Mouse (Mus musculus) CH12.LX (cell line): ENCODE results near the gene BC003965. TPM values are rescaled to one million over a fixed set of nuclear protein-coding genes. Genes with fewer than 3 reads are reported as not detected.

Source experiments
- DNase-seq: peaks from one replicate; pipeline ENCODE4 v3.0.0-alpha.2; 2013; ENCODE audit errors: extremely low read depth
- H3K27ac ChIP-seq: 2 replicates; pipeline ENCODE4 v1.5.1; 2012; ENCODE audit warnings: low read depth, mild to moderate bottlenecking, control low read depth, moderate library complexity; ENCODE audit not compliant: insufficient read depth
- H3K27me3 ChIP-seq: replicated peaks from 2 replicates; pipeline ENCODE3; 2012; ENCODE audit warnings: inconsistent platforms
- H3K36me3 ChIP-seq, 2 experiments: replicated peaks in 1 of 2; 2 replicates each; pipeline versions ENCODE3 to v1.6.1; 2012; ENCODE audit warnings: inconsistent platforms in 1 of 2, low read length in 1 of 2, mild to moderate bottlenecking in 1 of 2, mixed read lengths in 1 of 2, moderate library complexity in 1 of 2; ENCODE audit not compliant: control insufficient read depth in 1 of 2, insufficient read depth in 1 of 2
- H3K4me1 ChIP-seq, 2 experiments: 2 replicates each; pipeline ENCODE4 v1.6.1; 2012; ENCODE audit warnings: inconsistent platforms in 1 of 2, moderate library complexity in 1 of 2; ENCODE audit not compliant: insufficient read depth in 2 of 2, control insufficient read depth in 1 of 2
- H3K4me2 ChIP-seq: 2 replicates; pipeline ENCODE4 v1.6.1; 2012; ENCODE audit warnings: low read depth, mild to moderate bottlenecking, control low read depth; ENCODE audit not compliant: poor library complexity, insufficient read depth, severe bottlenecking
- H3K4me3 ChIP-seq, 3 experiments: fragments of 150-350 bp in 1 of 3; sonication (generic) in 1 of 3; replicated peaks in 1 of 3; 2 replicates each; pipeline versions ENCODE3 to v1.5.1; 2011 to 2012; ENCODE audit warnings: low read depth in 2 of 3, low read length in 2 of 3, mild to moderate bottlenecking in 2 of 3, moderate library complexity in 2 of 3, control low read depth in 1 of 3, improper control_type of control experiment in 1 of 3, inconsistent platforms in 1 of 3, mixed read lengths in 1 of 3; ENCODE audit not compliant: poor library complexity in 1 of 3
- H3K79me2 ChIP-seq: replicated peaks from 2 replicates; pipeline ENCODE4 v1.6.1; 2012; ENCODE audit warnings: mild to moderate bottlenecking, moderate library complexity; ENCODE audit not compliant: control insufficient read depth, poor library complexity, insufficient read depth, severe bottlenecking; ENCODE audit errors: extremely low read depth
- H3K9ac ChIP-seq: 2 replicates; pipeline ENCODE4 v1.6.1; 2012; ENCODE audit warnings: low read depth, mild to moderate bottlenecking, control low read depth, moderate library complexity; ENCODE audit not compliant: insufficient read depth
- H3K9me3 ChIP-seq: replicated peaks from 2 replicates; pipeline ENCODE3; 2012; ENCODE audit warnings: low read length, inconsistent platforms, mixed read lengths
- CHD1 ChIP-seq: IDR thresholded peaks from 2 replicates; pipeline ENCODE4 v1.6.1; 2012; ENCODE audit warnings: low read depth, low read length, improper control_type of control experiment, inconsistent platforms
- ELF1 ChIP-seq: IDR thresholded peaks from 2 replicates; pipeline ENCODE4 v1.6.1; 2014; ENCODE audit warnings: low read depth, mild to moderate bottlenecking, inconsistent platforms, low read length, improper control_type of control experiment
- IRF4 ChIP-seq: IDR thresholded peaks from 2 replicates; pipeline ENCODE4 v1.6.1; 2014; ENCODE audit warnings: low read depth, mild to moderate bottlenecking, inconsistent platforms, low read length, improper control_type of control experiment
- KAT2A ChIP-seq: IDR thresholded peaks from 2 replicates; pipeline ENCODE4 v1.6.1; 2012; ENCODE audit warnings: low read length, improper control_type of control experiment, inconsistent platforms; ENCODE audit not compliant: insufficient replicate concordance
- MAFK ChIP-seq: IDR thresholded peaks from 2 replicates; pipeline ENCODE4 v1.6.1; 2011; ENCODE audit warnings: low read length, improper control_type of control experiment; ENCODE audit not compliant: insufficient replicate concordance
- NRF1 ChIP-seq: IDR thresholded peaks from 2 replicates; pipeline ENCODE4 v1.6.1; 2014; ENCODE audit warnings: low read depth, mild to moderate bottlenecking, inconsistent platforms, low read length, improper control_type of control experiment, moderate library complexity
- PAX5 ChIP-seq: IDR thresholded peaks from 2 replicates; pipeline ENCODE4 v1.6.1; 2012; ENCODE audit warnings: low read length, inconsistent platforms, mixed read lengths
- POLR2A ChIP-seq: IDR thresholded peaks from 2 replicates; pipeline ENCODE4 v1.6.1; 2011; ENCODE audit warnings: low read depth, mild to moderate bottlenecking, improper control_type of control experiment, low read length
- POLR2AphosphoS2 ChIP-seq: IDR thresholded peaks from 2 replicates; pipeline ENCODE4 v1.6.1; 2011; ENCODE audit warnings: low read depth, low read length, improper control_type of control experiment
- RAD21 ChIP-seq: IDR thresholded peaks from 2 replicates; pipeline ENCODE4 v1.6.1; 2011; ENCODE audit warnings: low read depth, mild to moderate bottlenecking, low read length, improper control_type of control experiment, moderate library complexity
- SIN3A ChIP-seq: IDR thresholded peaks from 2 replicates; pipeline ENCODE4 v1.6.1; 2012; ENCODE audit warnings: low read length, improper control_type of control experiment, inconsistent platforms
- SMC3 ChIP-seq: IDR thresholded peaks from 2 replicates; pipeline ENCODE4 v1.6.1; 2011; ENCODE audit warnings: low read depth, low read length, improper control_type of control experiment
- TBP ChIP-seq: conservative IDR thresholded peaks from 2 replicates; pipeline ENCODE4 v1.6.1; 2011; ENCODE audit warnings: low read depth, low read length, improper control_type of control experiment
- USF1 ChIP-seq: IDR thresholded peaks from 2 replicates; pipeline ENCODE4 v1.6.1; 2014; ENCODE audit warnings: low read depth, mild to moderate bottlenecking, inconsistent platforms, low read length, improper control_type of control experiment
- USF2 ChIP-seq: conservative IDR thresholded peaks from 2 replicates; pipeline ENCODE4 v1.6.1; 2011; ENCODE audit warnings: low read depth, low read length, improper control_type of control experiment
- ZMIZ1 ChIP-seq: IDR thresholded peaks from 2 replicates; pipeline ENCODE4 v1.6.1; 2012; ENCODE audit warnings: low read depth, mild to moderate bottlenecking, inconsistent platforms, low read length, improper control_type of control experiment
- dilution Hi-C: fragments of 300-500 bp; cut with MboI; formaldehyde crosslinking; loops from 2 replicates; pipeline ENCODE4 v1.14.3; 2020; ENCODE audit warnings: low sequenced_read_pairs; ENCODE audit not compliant: extremely low pct_unique_long_range_greater_than_20kb, extremely low pct_ligation_motif_present
- in situ Hi-C: fragments of 300-500 bp; cut with MboI; formaldehyde crosslinking; loops from 3 replicates; pipeline ENCODE4 v1.14.3; 2019; ENCODE audit warnings: low sequenced_read_pairs, low pct_ligation_motif_present, low pct_unique_long_range_greater_than_20kb, mixed read lengths
- polyA plus RNA-seq: library from polyadenylated mRNA; unstranded; fragments of >175 nt; gene quantifications from 2 replicates; pipeline ENCODE4 v1.2.1, GENCODE M21; 2012; ENCODE audit warnings: low read depth; ENCODE audit not compliant: insufficient read length
- total RNA-seq, 2 experiments: library from RNA; depleted of rRNA; stranded (reverse); fragments of 300-350 nt in 1 of 2; fragments of >200 nt in 1 of 2; gene quantifications; 2 replicates each; pipeline ENCODE4 v1.2.3; 2012 to 2014

BC003965 gene
- total and polyA plus RNA-seq, 3 experiments: 18.7 to 24.9 (median 24.7) TPM

DNA sequence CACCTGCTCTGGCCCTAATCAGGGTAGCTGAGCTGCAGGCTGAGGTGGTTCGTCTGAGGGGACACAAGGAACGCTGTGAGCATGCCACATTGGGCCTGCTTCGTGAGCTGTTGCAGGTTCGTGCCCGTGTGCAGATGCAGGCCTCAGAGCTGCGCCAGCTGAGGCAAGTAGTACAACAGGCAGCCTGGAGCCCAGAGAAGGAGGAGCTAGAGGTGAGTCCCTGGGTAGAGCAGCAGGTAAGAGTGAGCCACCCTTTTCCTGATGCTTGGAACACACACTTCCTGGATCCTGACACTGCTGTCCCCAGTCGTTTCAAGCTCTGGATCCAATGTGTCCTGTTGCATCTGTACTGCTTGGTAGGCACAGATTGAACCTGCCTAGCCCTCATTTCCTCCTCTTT, 21.0 kb upstream of the BC003965 start:
- DNase-seq: no peak
- Histone ChIP-seq H3K79me2 (no peaks in the 10 kb centered on the region), H3K9me3 (no peaks in the 10 kb centered on the region), H3K27me3 (peaks cover 27% of the 10 kb centered on the region), H3K4me2 (no peak overlapping the region), H3K9ac (no peak overlapping the region), H3K4me1 (no peaks in the 10 kb centered on the region), H3K4me3 (no peak overlapping the region), H3K36me3 (peaks cover 23 to 46% of the 10 kb centered on the region in 2 experiments), H3K27ac (no peak overlapping the region)
- no peak for TF ChIP-seq POLR2AphosphoS2
- no peak for TF ChIP-seq PAX5
- no peak for TF ChIP-seq USF2
- TF ChIP-seq IRF4: no peak
- TF ChIP-seq USF1: no peak
- no peak for TF ChIP-seq POLR2A
- TF ChIP-seq KAT2A: no peak
- no peak for TF ChIP-seq SMC3
- in situ Hi-C loops: no loop called here
- dilution Hi-C loops: no loop called here

DNA sequence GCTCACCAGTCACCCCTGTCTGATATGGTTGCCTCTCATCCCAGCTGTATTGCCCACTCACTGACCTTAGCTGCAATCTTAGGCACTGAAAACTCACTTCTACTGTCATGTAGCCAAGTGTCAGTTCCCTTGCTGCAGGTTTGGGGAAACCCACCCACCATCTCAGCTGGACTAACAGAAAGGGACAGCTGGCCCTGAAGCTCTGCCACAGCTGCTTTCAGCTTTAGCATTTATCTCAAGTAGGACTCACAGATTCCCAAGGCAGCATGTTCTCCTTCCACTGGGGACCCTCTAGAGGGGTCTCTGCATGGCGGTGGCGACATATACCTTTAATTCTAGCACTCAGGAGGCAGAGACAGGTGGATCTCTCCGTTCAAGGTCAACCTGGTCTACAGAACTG, 19.6 kb upstream of the BC003965 start:
- Histone ChIP-seq H3K79me2 (no peaks in the 10 kb centered on the region), H3K27me3 (peaks cover 40% of the 10 kb centered on the region), H3K9ac (no peak overlapping the region), H3K36me3 (peaks cover 18 to 37% of the 10 kb centered on the region in 2 experiments), H3K9me3 (no peaks in the 10 kb centered on the region), H3K4me3 (no peak overlapping the region), H3K27ac (no peak overlapping the region), H3K4me2 (no peak overlapping the region), H3K4me1 (no peaks in the 10 kb centered on the region)
- no peak for DNase-seq
- dilution Hi-C loops: no loop called here
- TF ChIP-seq SIN3A: no peak
- TF ChIP-seq ELF1: no peak
- TF ChIP-seq RAD21: no peak
- no peak for TF ChIP-seq MAFK
- no peak for TF ChIP-seq POLR2A
- no peak for TF ChIP-seq CHD1
- no peak for TF ChIP-seq TBP
- TF ChIP-seq NRF1: no peak
- no peak for TF ChIP-seq ZMIZ1
- no peak for TF ChIP-seq PAX5
- in situ Hi-C loops: no loop called here
